Mouse (Mus musculus) kidney, postnatal 0 days (tissue): ENCODE results near the gene Rp9. TPM values are rescaled to one million over a fixed set of nuclear protein-coding genes. Genes with fewer than 3 reads are reported as not detected.

Experiments
- ATAC-seq: fragments of 200-750 bp; cut with Nextera tagmentation; replicated peaks from 2 replicates; pipeline ENCODE4 v1.8.0; 2017; ENCODE audit warnings: low read depth, moderate number of reproducible peaks, moderate TSS enrichment, moderate library complexity; ENCODE audit not compliant: low FRiP score
- DNase-seq: peaks from one replicate; pipeline ENCODE4 v3.0.0-alpha.2; 2016; ENCODE audit warnings: low spot score
- H3K27ac ChIP-seq: fragments of 300-500 bp; sonication (generic); 2 replicates; pipeline ENCODE4 v1.5.1; 2014; ENCODE audit warnings: mild to moderate bottlenecking
- H3K27me3 ChIP-seq: fragments of 300-500 bp; sonication (generic); 2 replicates; pipeline ENCODE4 v1.6.1; 2014; ENCODE audit warnings: low read length, mixed read lengths; ENCODE audit not compliant: insufficient read depth
- H3K36me3 ChIP-seq: fragments of 300-500 bp; sonication (generic); 2 replicates; pipeline ENCODE4 v1.6.1; 2014; ENCODE audit warnings: low read length, mixed read lengths; ENCODE audit not compliant: insufficient read depth
- H3K4me1 ChIP-seq: fragments of 300-500 bp; sonication (generic); replicated peaks from 2 replicates; pipeline ENCODE4 v1.6.1; 2014; ENCODE audit warnings: antibody characterized with exemption, low read length, mixed read lengths; ENCODE audit not compliant: insufficient read depth
- H3K4me2 ChIP-seq: fragments of 300-500 bp; sonication (generic); 2 replicates; pipeline ENCODE4 v1.6.1; 2014; ENCODE audit warnings: mild to moderate bottlenecking, low read length, moderate library complexity, mixed read lengths
- H3K4me3 ChIP-seq: fragments of 300-500 bp; sonication (generic); replicated peaks from 2 replicates; pipeline ENCODE4 v1.5.1; 2014; ENCODE audit warnings: low read depth, low read length
- H3K9ac ChIP-seq: fragments of 300-500 bp; sonication (generic); 2 replicates; pipeline ENCODE4 v1.6.1; 2014; ENCODE audit warnings: low read depth, low read length
- H3K9me3 ChIP-seq: fragments of 300-500 bp; sonication (generic); replicated peaks from 2 replicates; pipeline ENCODE4 v1.6.1; 2016; ENCODE audit warnings: low read length, inconsistent platforms, mixed read lengths
- CTCF ChIP-seq: IDR thresholded peaks from 2 replicates; pipeline ENCODE4 v1.5.1; 2016; ENCODE audit warnings: antibody characterized with exemption, low read depth, mild to moderate bottlenecking, moderate library complexity
- WGBS: fragments of 180-500 bp; shearing (Covaris S2); extraction: QIAGEN DNeasy Blood & Tissue Kit; methylation state at CpG from one replicate; pipeline ENCODE4 v1.1.7; 2014; 5-methylcytosine and 5-hydroxymethylcytosine counted together
- polyA plus RNA-seq: library from polyadenylated mRNA; unstranded; fragments of >200 nt; fragmentation: Nextera tagmentation; extraction: Ambion mirVana; gene quantifications from 2 replicates; pipeline ENCODE4 v1.2.1, GENCODE M21; 2015

Rp9 gene
- polyA plus RNA-seq, 1 experiment from 2014 or later, result 82.6 TPM

DNA sequence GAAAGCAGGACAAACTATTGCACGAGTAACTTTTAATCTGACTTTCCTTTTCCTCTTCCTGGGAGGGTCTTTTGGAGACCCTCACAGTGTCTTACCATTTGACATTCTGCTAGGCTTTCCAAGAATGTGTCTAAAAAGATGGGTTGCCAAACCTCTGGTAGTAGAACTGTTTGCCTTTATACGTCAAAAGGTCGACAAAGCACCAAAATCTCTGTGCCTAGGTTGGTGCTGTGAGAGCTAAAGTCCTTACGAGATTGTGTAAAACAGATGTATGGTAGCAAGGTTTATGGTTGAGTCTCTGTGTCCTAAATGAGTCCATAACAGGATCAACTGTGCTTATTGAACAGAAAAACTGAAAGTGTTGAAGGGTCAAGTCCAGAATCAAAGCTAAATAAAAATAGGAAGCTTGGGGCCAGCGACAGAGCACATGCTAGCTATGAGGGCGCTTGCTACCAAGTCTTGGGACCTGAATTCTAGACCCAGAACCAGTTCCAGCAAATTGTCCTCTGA lies 79.8 kb downstream of the Rp9 start:
- Histone ChIP-seq H3K4me2 (peak overlapping the region; percentile 85), H3K36me3 (no peaks in the 10 kb centered on the region), H3K4me3 (peak overlapping the region; percentile 93), H3K9ac (peak overlapping the region; percentile 87), H3K9me3 (no peaks in the 10 kb centered on the region), H3K27me3 (no peaks in the 10 kb centered on the region), H3K4me1 (no peaks in the 10 kb centered on the region; the same call in 1 of the 2 replicates), H3K27ac (peak overlapping the region; percentile 91)
- no peak for TF ChIP-seq CTCF
- 66% methylated on average over 6 of the region's 6 CpGs for WGBS
- ATAC-seq (no peak), DNase-seq (no peak)

GRCm38 (mm10) chr9:22389021-22389476 lies 80.5 kb downstream of the Rp9 start, which contains the start of gene Anln:
TSS of gene Anln (minus strand) at chr9:22389188.
- no peaks in the 10 kb centered on the region for H3K27me3 ChIP-seq
- no peaks in the 10 kb centered on the region for H3K36me3 ChIP-seq
- peak; percentile 96 for DNase-seq
- H3K9ac ChIP-seq, result peak within 1 kb of the TSS; percentile 87
- TF ChIP-seq CTCF, result no peak
- H3K9me3 ChIP-seq, result no peaks in the 10 kb centered on the region
- peak within 1 kb of the TSS; percentile 85 for H3K4me2 ChIP-seq
- H3K4me1 ChIP-seq, result no peaks in the 10 kb centered on the region; the same call in 1 of the 2 replicates
- H3K27ac ChIP-seq, result peak within 1 kb of the TSS; percentile 91
- peak; percentile 96 for ATAC-seq
- under 1% methylated on average over 40 of the region's 44 CpGs for WGBS
- H3K4me3 ChIP-seq, result peak within 1 kb of the TSS; percentile 93

DNA sequence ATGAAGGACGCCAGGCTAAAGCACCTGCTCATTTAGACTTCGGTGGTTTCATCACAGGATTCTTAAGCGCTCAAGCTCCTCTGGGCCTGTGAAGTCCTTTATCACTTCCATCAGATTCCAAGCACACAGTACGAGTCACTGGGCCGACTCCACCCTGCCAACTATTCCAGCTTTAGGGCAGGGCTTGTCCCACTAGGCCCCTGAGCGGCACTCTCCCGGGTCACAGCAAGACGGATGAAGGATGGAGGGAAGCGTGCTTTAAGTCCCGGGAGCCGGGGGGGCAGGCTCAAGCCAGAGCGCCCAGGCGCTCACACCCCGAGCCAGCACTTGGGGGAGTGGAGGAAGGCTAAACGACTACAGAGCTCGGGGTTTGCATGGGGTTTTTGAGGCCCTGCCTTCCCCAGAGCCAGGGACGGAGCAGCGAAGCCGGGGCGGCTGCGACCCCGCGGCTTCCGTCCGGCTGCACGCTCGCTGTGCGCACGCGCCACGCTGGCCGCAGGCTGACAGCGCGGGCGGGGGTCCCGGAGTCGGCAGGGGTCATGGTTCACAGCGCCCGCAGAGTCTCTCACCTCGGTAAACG lies 81.1 kb downstream of the Rp9 start:
- peak overlapping the region; percentile 91 for H3K27ac ChIP-seq
- peak; percentile 73 for DNase-seq

GRCm38 (mm10) chr9:22387901-22388300 lies 81.6 kb downstream of the Rp9 start:
- WGBS, result 11% methylated on average over 6 of the region's 6 CpGs
- DNase-seq (no peak), ATAC-seq (no peak)
- H3K4me1 ChIP-seq, result no peaks in the 10 kb centered on the region; the same call in 1 of the 2 replicates
- peak overlapping the region; percentile 87; the same call in 1 of the 2 replicates for H3K9ac ChIP-seq
- peak overlapping the region; percentile 85 for H3K4me2 ChIP-seq
- H3K4me3 ChIP-seq, result peak overlapping the region; percentile 93
- H3K36me3 ChIP-seq, result no peaks in the 10 kb centered on the region
- no peak overlapping the region for H3K27ac ChIP-seq
- no peak for TF ChIP-seq CTCF
- no peaks in the 10 kb centered on the region for H3K9me3 ChIP-seq
- no peaks in the 10 kb centered on the region for H3K27me3 ChIP-seq

More for the DNA sequence above, 81.1 kb downstream of the Rp9 start:
- H3K4me3 ChIP-seq, result peak overlapping the region; percentile 93
- TF ChIP-seq CTCF, result no peak
- no peaks in the 10 kb centered on the region for H3K36me3 ChIP-seq
- H3K27me3 ChIP-seq, result no peaks in the 10 kb centered on the region
- under 1% methylated on average over 41 of the region's 41 CpGs for WGBS
- H3K9ac ChIP-seq, result peak overlapping the region; percentile 87
- peak; percentile 72 for ATAC-seq
- H3K9me3 ChIP-seq, result no peaks in the 10 kb centered on the region
- no peaks in the 10 kb centered on the region; the same call in 1 of the 2 replicates for H3K4me1 ChIP-seq
- peak overlapping the region; percentile 85 for H3K4me2 ChIP-seq

- no peak for DNase-seq
- H3K27ac ChIP-seq, result no peak overlapping the region
- H3K4me2 ChIP-seq, result no peak overlapping the region
- H3K27me3 ChIP-seq, result no peaks in the 10 kb centered on the region
- 60% methylated on average over 2 of the region's 2 CpGs for WGBS
- H3K9ac ChIP-seq, result no peak overlapping the region
- TF ChIP-seq CTCF, result no peak
- no peaks in the 10 kb centered on the region for H3K9me3 ChIP-seq
- peaks cover 7% of the 10 kb centered on the region; the same call in 1 of the 2 replicates for H3K36me3 ChIP-seq
- no peak overlapping the region for H3K4me3 ChIP-seq
- no peaks in the 10 kb centered on the region; the same call in 1 of the 2 replicates for H3K4me1 ChIP-seq
- no peak for ATAC-seq
Observed at GRCm38 (mm10) chr9:22385890-22386289, 83.7 kb downstream of the Rp9 start.

GRCm38 (mm10) chr9:22376086-22376485 lies 93.5 kb downstream of the Rp9 start:
- H3K4me2 ChIP-seq, result no peak overlapping the region
- WGBS, result 91% methylated on average over 5 of the region's 5 CpGs
- no peak overlapping the region for H3K4me3 ChIP-seq
- no peak for DNase-seq
- H3K9me3 ChIP-seq, result no peaks in the 10 kb centered on the region
- no peak overlapping the region for H3K27ac ChIP-seq
- no peaks in the 10 kb centered on the region for H3K4me1 ChIP-seq
- peaks cover 44% of the 10 kb centered on the region for H3K36me3 ChIP-seq
- H3K9ac ChIP-seq, result no peak overlapping the region
- no peaks in the 10 kb centered on the region for H3K27me3 ChIP-seq
- TF ChIP-seq CTCF, result no peak
- no peak for ATAC-seq
